Mouse (Mus musculus): ENCODE results near the gene Prkcq. TPM values are rescaled to one million over a fixed set of nuclear protein-coding genes. Genes with fewer than 3 reads are reported as not detected.
"Not testable (repeated sequence)": the region's sequence is repeated elsewhere in the genome, so short reads cannot be mapped to it uniquely, and the experiment has no call there.

Gene Prkcq
- polyA plus RNA-seq, 1 experiment = 180 TPM

DNA sequence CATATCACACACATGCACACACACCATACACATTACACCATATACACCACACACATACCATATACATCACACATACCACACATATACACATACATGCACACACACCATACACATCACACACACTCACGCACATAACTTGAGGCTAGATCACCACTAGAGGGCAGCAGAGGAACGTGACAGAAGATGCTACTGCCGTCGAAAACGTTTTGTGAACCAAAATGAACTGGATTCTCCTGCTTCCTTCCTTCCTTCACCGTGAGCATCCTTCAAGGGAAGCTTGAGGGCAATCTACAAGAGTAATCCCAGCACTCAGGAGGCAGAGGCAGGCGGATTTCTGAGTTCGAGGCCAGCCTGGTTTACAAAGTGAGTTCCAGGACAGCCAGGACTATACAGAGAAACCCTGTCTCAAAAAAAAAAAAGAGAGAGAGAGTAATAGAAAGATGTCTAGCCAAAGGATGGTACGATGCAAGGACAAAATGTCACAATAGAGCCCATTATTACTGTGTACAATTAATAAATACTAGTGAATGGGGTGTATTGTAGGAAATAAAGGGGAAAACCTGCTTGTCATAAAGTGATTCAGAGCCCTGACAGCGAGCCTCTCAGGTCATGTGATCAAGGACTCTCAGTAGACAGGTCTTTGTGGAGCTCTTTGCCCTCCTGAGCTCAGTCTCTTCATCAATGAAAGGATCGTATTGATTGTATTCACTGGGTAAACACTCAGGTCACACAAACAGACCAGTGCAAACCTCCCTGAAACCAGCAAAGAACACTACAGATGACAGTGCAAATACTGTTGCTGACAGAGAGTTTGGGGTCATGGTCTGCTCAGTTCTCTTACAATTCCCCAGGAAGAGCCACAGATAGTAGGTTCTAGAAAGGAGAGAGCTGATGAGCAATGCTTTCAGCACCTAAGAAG lies 159.9 kb downstream of the Prkcq start:
- no peaks in the 10 kb centered on the region for H3K27me3 ChIP-seq (ENCODE audit: control insufficient read depth, insufficient read depth, low read length)
- peak; percentile 39; the same call in 1 of the 2 replicates for TF ChIP-seq CTCF (IDR thresholded peaks at IDR 0.05; ENCODE audit: control insufficient read depth, insufficient read depth, insufficient replicate concordance, low read depth, low read length)
- no peak for TF ChIP-seq POLR2A (IDR thresholded peaks at IDR 0.05; ENCODE audit: control insufficient read depth, low read depth, low read length)
- no peak overlapping the region for H3K27ac ChIP-seq (ENCODE audit: control insufficient read depth, insufficient read depth, low read depth, low read length)
- peak overlapping the region; percentile 46 for H3K4me3 ChIP-seq (ENCODE audit: control insufficient read depth, low read depth, low read length)
- no peaks in the 10 kb centered on the region for H3K36me3 ChIP-seq (ENCODE audit: control insufficient read depth, insufficient read depth, low read length)
- no peaks in the 10 kb centered on the region for H3K4me1 ChIP-seq (ENCODE audit: control insufficient read depth, insufficient read depth, low read length)

DNA sequence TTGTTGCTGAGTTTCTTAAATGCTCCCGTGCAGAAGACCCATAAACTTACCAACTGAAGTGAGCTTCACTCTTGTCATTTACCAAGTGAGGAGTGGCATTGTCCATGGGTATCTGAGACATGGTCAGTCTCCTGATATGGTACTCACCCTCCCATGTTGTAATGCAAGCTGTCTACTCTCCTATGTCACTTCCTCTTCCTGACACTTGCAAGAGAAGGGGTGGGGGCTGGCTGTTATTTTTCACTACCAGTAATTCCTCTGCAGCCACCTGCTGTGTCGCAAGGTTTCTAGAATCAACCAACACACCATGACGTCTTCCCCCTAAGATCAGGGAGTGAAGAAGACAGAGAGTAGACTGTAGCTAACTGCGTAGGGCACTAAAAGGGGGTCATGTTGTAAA lies 160.6 kb downstream of the Prkcq start:
- no peak overlapping the region for H3K27ac ChIP-seq (ENCODE audit: control insufficient read depth, insufficient read depth, low read depth, low read length)
- TF ChIP-seq POLR2A (IDR thresholded peaks at IDR 0.05; ENCODE audit: control insufficient read depth, low read depth, low read length) (no peak), CTCF (IDR thresholded peaks at IDR 0.05; ENCODE audit: control insufficient read depth, insufficient read depth, insufficient replicate concordance, low read depth, low read length) (no peak)
- H3K27me3 ChIP-seq (ENCODE audit: control insufficient read depth, insufficient read depth, low read length) = no peaks in the 10 kb centered on the region
- no peaks in the 10 kb centered on the region for H3K4me1 ChIP-seq (ENCODE audit: control insufficient read depth, insufficient read depth, low read length)
- no peaks in the 10 kb centered on the region for H3K36me3 ChIP-seq (ENCODE audit: control insufficient read depth, insufficient read depth, low read length)
- H3K4me3 ChIP-seq (ENCODE audit: control insufficient read depth, low read depth, low read length) = no peak overlapping the region

DNA sequence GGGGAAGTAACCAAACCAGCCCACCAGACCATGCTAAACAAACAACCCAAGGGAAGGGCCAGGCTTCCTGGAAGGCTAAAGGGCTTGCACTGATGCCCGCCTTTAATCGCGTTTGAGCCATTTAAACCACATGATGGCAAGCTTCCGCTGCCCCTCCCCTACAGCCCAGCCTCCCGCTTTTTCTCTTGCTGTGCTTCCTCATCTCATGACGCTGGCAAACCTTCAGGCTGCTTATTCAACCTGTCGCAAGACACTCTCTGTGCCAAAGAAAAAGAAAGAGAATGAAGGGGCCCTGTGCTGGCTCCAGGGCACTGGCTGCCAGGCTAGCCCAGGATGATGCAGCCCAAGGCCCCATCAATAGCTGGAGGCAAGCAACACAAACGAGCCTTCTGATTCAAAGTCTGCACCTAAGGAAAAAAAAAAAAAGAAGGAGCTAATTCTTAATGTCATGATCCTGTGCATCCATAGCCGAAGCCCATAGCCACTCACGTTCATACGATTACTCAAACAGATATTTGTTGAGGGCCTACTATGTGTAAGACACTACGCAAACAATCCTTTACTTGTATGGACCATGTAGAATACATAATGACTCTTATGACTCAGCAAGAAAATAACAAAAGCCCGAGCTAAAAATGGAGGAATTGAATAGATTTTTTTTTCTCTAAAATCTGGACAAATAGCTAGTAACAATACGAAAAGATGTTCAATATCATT lies 161.6 kb downstream of the Prkcq start:
- no peaks in the 10 kb centered on the region for H3K4me1 ChIP-seq (ENCODE audit: control insufficient read depth, insufficient read depth, low read length)
- no peaks in the 10 kb centered on the region for H3K27me3 ChIP-seq (ENCODE audit: control insufficient read depth, insufficient read depth, low read length)
- TF ChIP-seq POLR2A (IDR thresholded peaks at IDR 0.05; ENCODE audit: control insufficient read depth, low read depth, low read length) = no peak
- TF ChIP-seq CTCF (IDR thresholded peaks at IDR 0.05; ENCODE audit: control insufficient read depth, insufficient read depth, insufficient replicate concordance, low read depth, low read length) = no peak
- no peak overlapping the region for H3K27ac ChIP-seq (ENCODE audit: control insufficient read depth, insufficient read depth, low read depth, low read length)
- no peaks in the 10 kb centered on the region for H3K36me3 ChIP-seq (ENCODE audit: control insufficient read depth, insufficient read depth, low read length)
- no peak overlapping the region for H3K4me3 ChIP-seq (ENCODE audit: control insufficient read depth, low read depth, low read length)

DNA sequence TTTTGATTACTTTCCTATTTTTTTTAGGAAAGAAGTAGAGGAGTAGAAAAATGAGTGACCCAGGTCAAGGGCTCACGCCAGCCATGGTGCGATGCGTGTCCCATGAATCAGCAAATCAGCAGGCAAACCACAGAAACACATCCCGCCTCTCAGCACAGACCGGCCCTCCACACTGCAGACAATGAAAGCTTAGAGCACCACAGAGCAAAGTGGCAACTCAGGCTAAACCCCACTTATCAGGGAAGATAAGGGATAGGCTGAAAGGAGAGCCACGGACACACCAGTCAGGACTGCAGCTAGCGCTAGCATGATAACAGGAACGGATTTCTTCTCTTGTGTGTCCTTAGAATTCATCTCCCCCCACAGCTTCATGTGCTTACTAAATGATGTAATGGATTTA lies 164.4 kb downstream of the Prkcq start:
- H3K4me1 ChIP-seq (ENCODE audit: control insufficient read depth, insufficient read depth, low read length) = no peaks in the 10 kb centered on the region

DNA sequence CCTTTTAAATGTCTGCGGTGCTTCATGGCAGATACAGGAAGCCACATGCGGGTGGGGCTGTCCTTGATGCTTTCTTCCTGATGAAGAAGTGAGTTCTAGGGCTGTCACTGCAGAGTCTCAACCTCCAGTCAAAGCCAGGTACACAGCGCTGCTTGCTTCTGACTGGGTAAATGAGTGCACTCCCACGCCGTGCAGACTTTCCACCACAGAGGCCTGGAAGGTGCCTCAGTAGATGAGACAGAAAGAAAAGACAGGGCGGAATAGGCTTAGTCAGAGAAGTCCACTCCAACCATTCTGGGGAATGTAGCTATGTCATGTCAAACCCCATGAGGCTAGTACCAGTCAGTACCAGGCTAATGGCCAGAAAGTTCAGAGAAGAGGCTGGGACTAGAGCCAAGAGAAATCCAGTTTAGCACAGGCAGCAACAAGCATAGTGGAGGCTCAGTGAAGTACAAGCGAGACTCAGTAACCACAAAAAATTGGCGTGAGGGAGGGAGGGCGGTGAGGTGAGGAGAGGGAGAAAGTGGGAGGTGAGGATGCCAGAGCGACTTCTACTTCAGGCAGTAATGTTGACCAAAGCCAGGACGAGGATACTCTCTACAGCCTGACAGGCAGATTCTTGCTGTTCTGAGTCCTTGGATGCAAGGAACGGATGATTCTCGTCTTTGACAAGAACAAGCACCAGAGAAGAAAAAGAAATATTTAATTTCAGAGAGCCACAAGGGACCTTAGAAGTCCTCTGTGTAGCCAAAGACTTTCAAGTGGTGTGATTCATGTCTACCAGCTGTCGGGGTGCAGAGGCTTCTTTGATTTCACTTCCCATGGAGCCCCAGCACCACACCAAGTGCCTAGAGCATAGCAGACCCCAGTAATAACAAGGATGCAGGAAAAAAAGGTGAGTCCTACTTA lies 167.3 kb downstream of the Prkcq start:
- TF ChIP-seq POLR2A (IDR thresholded peaks at IDR 0.05; ENCODE audit: control insufficient read depth, low read depth, low read length) = no peak
- TF ChIP-seq CTCF (IDR thresholded peaks at IDR 0.05; ENCODE audit: control insufficient read depth, insufficient read depth, insufficient replicate concordance, low read depth, low read length) = no peak
- Histone ChIP-seq H3K4me3 (ENCODE audit: control insufficient read depth, low read depth, low read length) (no peak overlapping the region), H3K36me3 (ENCODE audit: control insufficient read depth, insufficient read depth, low read length) (no peaks in the 10 kb centered on the region), H3K4me1 (ENCODE audit: control insufficient read depth, insufficient read depth, low read length) (no peaks in the 10 kb centered on the region), H3K27ac (ENCODE audit: control insufficient read depth, insufficient read depth, low read depth, low read length) (no peak overlapping the region), H3K27me3 (ENCODE audit: control insufficient read depth, insufficient read depth, low read length) (no peaks in the 10 kb centered on the region)

More for the DNA sequence above, 164.4 kb downstream of the Prkcq start:
- no peak overlapping the region for H3K4me3 ChIP-seq (ENCODE audit: control insufficient read depth, low read depth, low read length)
- no peaks in the 10 kb centered on the region for H3K27me3 ChIP-seq (ENCODE audit: control insufficient read depth, insufficient read depth, low read length)
- H3K36me3 ChIP-seq (ENCODE audit: control insufficient read depth, insufficient read depth, low read length) = no peaks in the 10 kb centered on the region
- H3K27ac ChIP-seq (ENCODE audit: control insufficient read depth, insufficient read depth, low read depth, low read length) = no peak overlapping the region
- TF ChIP-seq POLR2A (IDR thresholded peaks at IDR 0.05; ENCODE audit: control insufficient read depth, low read depth, low read length) (no peak), CTCF (IDR thresholded peaks at IDR 0.05; ENCODE audit: control insufficient read depth, insufficient read depth, insufficient replicate concordance, low read depth, low read length) (no peak)

DNA sequence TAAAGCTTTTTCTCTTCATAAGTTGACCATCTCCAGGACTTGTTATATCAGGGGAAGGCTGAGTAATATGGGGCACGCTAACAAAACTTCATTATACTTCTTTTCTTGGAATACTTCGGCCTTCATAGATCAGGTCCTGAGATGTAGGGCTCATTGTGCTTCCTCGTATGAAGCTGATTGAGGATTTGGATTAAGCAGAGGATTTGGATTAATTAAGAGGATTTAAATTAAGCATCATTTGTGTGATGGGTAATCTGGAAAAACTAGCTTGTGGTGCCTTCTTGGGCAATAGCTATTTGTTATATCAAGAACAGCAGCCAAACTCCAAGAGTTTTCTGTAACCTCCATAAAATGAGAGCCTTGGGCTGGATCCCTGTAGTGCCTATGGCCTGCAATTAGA lies 172.8 kb downstream of the Prkcq start:
- Histone ChIP-seq H3K36me3 (ENCODE audit: control insufficient read depth, insufficient read depth, low read length) (no peaks in the 10 kb centered on the region), H3K27ac (ENCODE audit: control insufficient read depth, insufficient read depth, low read depth, low read length) (no peak overlapping the region), H3K27me3 (ENCODE audit: control insufficient read depth, insufficient read depth, low read length) (no peaks in the 10 kb centered on the region), H3K4me1 (ENCODE audit: control insufficient read depth, insufficient read depth, low read length) (no peaks in the 10 kb centered on the region), H3K4me3 (ENCODE audit: control insufficient read depth, low read depth, low read length) (no peak overlapping the region)
- TF ChIP-seq CTCF (IDR thresholded peaks at IDR 0.05; ENCODE audit: control insufficient read depth, insufficient read depth, insufficient replicate concordance, low read depth, low read length) (no peak), POLR2A (IDR thresholded peaks at IDR 0.05; ENCODE audit: control insufficient read depth, low read depth, low read length) (no peak)

DNA sequence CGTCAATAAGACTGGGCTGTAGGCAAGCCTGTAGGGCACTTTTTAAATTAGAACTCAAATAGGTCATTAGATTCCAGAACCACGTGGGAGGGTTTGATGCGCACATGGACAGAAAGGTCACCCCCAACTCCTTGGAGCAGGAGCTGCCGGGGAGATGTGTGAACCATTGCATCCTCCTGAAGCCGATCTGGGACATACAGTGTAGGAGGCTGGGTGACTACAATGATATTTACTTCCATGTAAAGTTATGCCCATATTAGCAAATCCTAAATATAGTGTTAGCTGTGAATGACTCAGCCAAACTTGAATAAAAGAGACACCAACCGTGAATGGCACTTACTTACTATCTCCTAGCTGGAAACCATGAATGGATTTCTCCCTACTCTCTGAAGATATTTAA lies 174.5 kb downstream of the Prkcq start:
- not testable (repeated sequence) for H3K4me1 ChIP-seq (ENCODE audit: control insufficient read depth, insufficient read depth, low read length); H3K27ac ChIP-seq (ENCODE audit: control insufficient read depth, insufficient read depth, low read depth, low read length); H3K4me3 ChIP-seq (ENCODE audit: control insufficient read depth, low read depth, low read length); H3K36me3 ChIP-seq (ENCODE audit: control insufficient read depth, insufficient read depth, low read length); H3K27me3 ChIP-seq (ENCODE audit: control insufficient read depth, insufficient read depth, low read length)
